Mouse (Mus musculus) intestine, embryonic 16.5 days (tissue): ENCODE measurements at regions not wholly inside any gene's neighbourhood (a gene's known extent, or its start where the extent isn't known, plus 50 kb on each side); places are given as distances from the start of the nearest gene placed in this dataset.
A peak's percentile ranks its signal among the peaks of the same experiment; 100 is the strongest.
"Not testable (repeated sequence)": the region's sequence is repeated elsewhere in the genome, so short reads cannot be mapped to it uniquely, and the experiment has no call there.

Source experiments
- ATAC-seq: fragments of 200-750 bp; cut with Nextera tagmentation; 2 replicates; pipeline ENCODE4 v1.8.0; 2017; ENCODE audit warnings: moderate TSS enrichment, moderate library complexity
- H3K27ac ChIP-seq: fragments of 300-500 bp; sonication (generic); 2 replicates; pipeline ENCODE4 v1.5.1; 2014; ENCODE audit warnings: mild to moderate bottlenecking, low read length
- H3K27me3 ChIP-seq: fragments of 300-500 bp; sonication (generic); replicated peaks from 2 replicates; pipeline ENCODE4 v1.6.1; 2014; ENCODE audit warnings: low read length, control low read depth, mixed read lengths; ENCODE audit not compliant: control insufficient read depth, insufficient read depth
- H3K36me3 ChIP-seq: fragments of 300-500 bp; sonication (generic); 2 replicates; pipeline ENCODE4 v1.6.1; 2014; ENCODE audit warnings: low read length, control low read depth; ENCODE audit not compliant: control insufficient read depth, insufficient read depth
- H3K4me1 ChIP-seq: fragments of 300-500 bp; sonication (generic); 2 replicates; pipeline ENCODE4 v1.6.1; 2014; ENCODE audit warnings: low read length, control low read depth, mixed read lengths; ENCODE audit not compliant: control insufficient read depth, insufficient read depth
- H3K4me2 ChIP-seq: fragments of 300-500 bp; sonication (generic); 2 replicates; pipeline ENCODE4 v1.6.1; 2014; ENCODE audit warnings: low read depth, low read length, control low read depth
- H3K4me3 ChIP-seq: fragments of 300-500 bp; sonication (generic); 2 replicates; pipeline ENCODE4 v1.5.1; 2014; ENCODE audit warnings: mild to moderate bottlenecking, low read length
- H3K9ac ChIP-seq: fragments of 300-500 bp; sonication (generic); 2 replicates; pipeline ENCODE4 v1.6.1; 2014; ENCODE audit warnings: low read depth, low read length
- H3K9me3 ChIP-seq: fragments of 300-500 bp; sonication (generic); 2 replicates; pipeline ENCODE4 v1.6.1; 2016; ENCODE audit warnings: low read length, control low read depth; ENCODE audit not compliant: control insufficient read depth
- WGBS: fragments of 180-500 bp; shearing (Covaris S2); extraction: QIAGEN DNeasy Blood & Tissue Kit; methylation state at CpG from one replicate; pipeline ENCODE4 v1.1.7; 2014; 5-methylcytosine and 5-hydroxymethylcytosine counted together

DNA sequence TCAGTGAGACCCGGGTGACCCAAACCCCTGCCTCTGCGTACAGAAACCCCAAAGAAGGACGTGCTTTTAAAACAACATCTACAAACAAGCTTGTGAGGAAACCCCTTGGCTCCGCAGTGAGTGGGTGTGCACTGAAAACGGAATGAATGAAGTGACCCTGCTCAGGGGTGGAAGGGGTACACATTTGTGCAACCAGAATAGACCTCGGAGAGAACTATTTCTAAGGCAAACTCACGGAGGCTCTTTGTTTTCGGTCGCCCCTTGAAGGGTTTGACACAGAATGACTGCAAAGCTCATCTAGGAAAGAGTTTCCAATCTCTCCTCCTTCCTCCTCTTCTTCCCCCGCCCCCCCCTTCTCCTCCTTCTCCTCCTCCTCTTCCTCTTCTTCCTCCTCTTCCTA lies 382.5 kb downstream of the Sox9 start:
- H3K4me2 ChIP-seq, result peak overlapping the region; percentile 80
- 33% methylated on average over 10 of the region's 10 CpGs for WGBS
- peaks cover 29% of the 10 kb centered on the region for H3K4me1 ChIP-seq
- ATAC-seq, result no peak
- no peaks in the 10 kb centered on the region for H3K27me3 ChIP-seq
- H3K9me3 ChIP-seq, result no peaks in the 10 kb centered on the region
- H3K4me3 ChIP-seq, result no peak overlapping the region
- no peak overlapping the region for H3K27ac ChIP-seq
- H3K9ac ChIP-seq, result peak overlapping the region; percentile 54; the same call in 1 of the 2 replicates
- H3K36me3 ChIP-seq, result no peaks in the 10 kb centered on the region

DNA sequence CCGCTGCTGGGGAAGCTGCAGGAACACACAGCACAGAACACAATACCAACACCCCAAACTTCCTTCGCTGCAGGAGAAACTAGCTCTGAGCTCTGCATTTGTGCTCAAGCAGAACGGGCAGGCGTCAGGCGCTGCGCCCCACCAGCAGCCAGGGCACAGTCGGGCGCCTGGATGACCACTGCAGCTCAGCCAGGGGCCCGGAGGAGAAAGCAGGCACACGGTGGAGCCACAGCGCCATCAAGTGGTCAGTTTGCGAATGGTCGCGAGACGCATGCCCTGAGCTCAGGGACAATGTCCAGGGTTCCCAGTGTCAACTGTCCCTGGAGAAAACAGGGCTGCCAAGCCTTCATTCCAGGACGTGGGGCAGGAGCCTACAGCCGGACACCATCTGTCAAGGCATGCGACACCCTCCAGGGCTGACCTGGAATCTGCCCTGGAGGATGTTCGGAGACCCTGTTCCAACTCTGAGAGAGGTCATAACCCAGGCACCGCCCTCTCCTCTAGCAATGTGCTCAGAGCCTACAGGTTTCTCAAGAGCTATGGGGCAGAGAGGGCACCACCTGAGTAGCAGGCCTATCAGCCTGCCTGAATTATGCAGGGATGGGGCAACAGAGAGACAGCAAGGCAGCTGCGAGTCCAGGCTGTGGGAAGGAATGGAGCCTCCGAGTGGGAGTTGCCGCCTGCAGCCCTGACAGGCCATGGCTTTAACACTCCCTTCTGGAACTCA lies 383.2 kb downstream of the Sox9 start:
- Histone ChIP-seq H3K4me2 (peak overlapping the region; percentile 80), H3K27ac (peak overlapping the region; percentile 72), H3K9ac (peak overlapping the region; percentile 54), H3K4me1 (peaks cover 32% of the 10 kb centered on the region), H3K27me3 (no peaks in the 10 kb centered on the region), H3K36me3 (no peaks in the 10 kb centered on the region), H3K9me3 (no peaks in the 10 kb centered on the region), H3K4me3 (peak overlapping the region; percentile 43)
- whole genome bisulfite sequencing, result 7% methylated on average over 23 of the region's 23 CpGs
- ATAC-seq, result peak; percentile 83

DNA sequence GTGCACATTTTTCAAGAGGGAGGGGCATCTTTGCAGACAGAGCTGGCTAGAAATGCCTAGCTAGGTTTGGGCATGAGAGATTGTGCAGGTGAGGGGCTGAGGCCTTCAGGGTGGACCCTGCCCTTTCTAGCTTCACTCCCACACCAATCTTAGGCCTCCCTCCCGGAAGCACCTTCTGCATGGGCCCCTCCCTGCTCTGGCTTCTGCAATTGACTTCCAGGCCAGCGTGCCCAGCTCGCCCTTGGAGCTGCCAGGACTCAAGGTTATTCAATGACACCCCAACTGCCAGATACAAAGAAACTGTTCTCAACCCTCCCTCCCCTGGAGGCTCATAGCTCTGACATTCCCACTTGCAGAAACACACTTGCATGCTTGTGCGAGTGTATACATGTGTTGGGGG lies 384.5 kb downstream of the Sox9 start:
- Histone ChIP-seq H3K9me3 (no peaks in the 10 kb centered on the region), H3K4me3 (no peak overlapping the region), H3K27ac (peak overlapping the region; percentile 63), H3K9ac (0 out of 2 replicates have a peak overlapping the region, but pooled peaks have one; percentile 1), H3K36me3 (no peaks in the 10 kb centered on the region), H3K4me2 (no peak overlapping the region), H3K4me1 (peaks cover 32% of the 10 kb centered on the region), H3K27me3 (no peaks in the 10 kb centered on the region)
- whole genome bisulfite sequencing, result 56% methylated on average over 4 of the region's 4 CpGs
- ATAC-seq, result peak; percentile 72

DNA sequence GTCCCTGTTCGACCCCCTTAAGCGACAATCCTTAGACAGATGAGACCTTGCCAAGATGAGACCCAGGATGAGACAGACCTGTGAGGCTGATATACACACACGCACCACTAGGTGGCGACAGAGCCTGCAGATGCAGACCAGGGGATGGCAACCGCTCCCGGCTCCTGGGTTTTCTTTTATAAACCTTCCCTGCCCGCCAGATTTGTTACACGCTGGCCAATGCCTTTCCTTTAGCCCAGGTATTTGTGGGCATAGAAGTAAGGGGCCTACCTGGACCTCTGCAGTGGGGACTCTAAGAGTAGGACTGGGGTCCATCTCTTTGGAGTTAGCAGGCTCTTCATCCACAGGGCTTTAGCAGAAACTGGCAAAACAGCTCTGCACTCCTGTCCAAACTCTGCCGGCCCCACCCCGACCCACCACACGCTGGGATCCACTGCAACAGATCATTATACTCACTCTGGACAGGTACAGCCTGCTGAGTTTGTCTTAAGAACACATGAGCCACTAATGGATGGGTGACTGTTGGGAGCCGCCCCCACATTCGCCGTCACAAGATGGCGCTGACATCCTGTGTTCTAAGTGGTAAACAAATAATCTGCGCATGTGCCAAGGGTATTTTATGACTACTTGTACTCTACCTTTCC lies 390.6 kb downstream of the Sox9 start:
- Histone ChIP-seq H3K36me3 (no peaks in the 10 kb centered on the region), H3K4me1 (peaks cover 17% of the 10 kb centered on the region), H3K27me3 (no peaks in the 10 kb centered on the region), H3K4me2 (peak overlapping the region; percentile 60), H3K9ac (peak overlapping the region; percentile 62), H3K9me3 (no peaks in the 10 kb centered on the region), H3K4me3 (peak overlapping the region; percentile 53), H3K27ac (peak overlapping the region; percentile 65)
- 19% methylated on average over 15 of the region's 16 CpGs for WGBS
- peak; percentile 71 for ATAC-seq

DNA sequence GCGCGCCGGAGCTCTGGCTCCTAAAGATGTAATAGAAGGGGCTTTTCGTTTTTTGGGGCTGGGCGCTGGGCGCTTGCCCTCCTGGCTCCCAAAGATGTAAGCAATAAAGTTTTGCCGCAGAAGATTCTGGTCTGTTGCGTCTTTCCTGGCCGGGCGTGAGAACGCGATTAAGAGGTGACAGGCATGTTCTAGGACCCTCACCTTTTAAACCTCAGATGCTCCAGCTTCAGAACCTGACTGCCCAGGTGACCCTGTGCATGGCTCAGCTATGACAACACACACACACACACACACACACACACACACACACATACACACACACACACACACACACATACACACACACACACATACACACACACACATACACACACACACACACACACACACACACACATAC lies 391.3 kb downstream of the Sox9 start:
- H3K27ac ChIP-seq, H3K36me3 ChIP-seq, H3K9ac ChIP-seq, H3K27me3 ChIP-seq, ATAC-seq, H3K9me3 ChIP-seq: not testable (repeated sequence)
- Histone ChIP-seq H3K4me3 (peak overlapping the region; percentile 32), H3K4me1 (peaks cover 17% of the 10 kb centered on the region), H3K4me2 (peak overlapping the region; percentile 22; the same call in 1 of the 2 replicates)
- WGBS, result 54% methylated on average over 12 of the region's 12 CpGs

DNA sequence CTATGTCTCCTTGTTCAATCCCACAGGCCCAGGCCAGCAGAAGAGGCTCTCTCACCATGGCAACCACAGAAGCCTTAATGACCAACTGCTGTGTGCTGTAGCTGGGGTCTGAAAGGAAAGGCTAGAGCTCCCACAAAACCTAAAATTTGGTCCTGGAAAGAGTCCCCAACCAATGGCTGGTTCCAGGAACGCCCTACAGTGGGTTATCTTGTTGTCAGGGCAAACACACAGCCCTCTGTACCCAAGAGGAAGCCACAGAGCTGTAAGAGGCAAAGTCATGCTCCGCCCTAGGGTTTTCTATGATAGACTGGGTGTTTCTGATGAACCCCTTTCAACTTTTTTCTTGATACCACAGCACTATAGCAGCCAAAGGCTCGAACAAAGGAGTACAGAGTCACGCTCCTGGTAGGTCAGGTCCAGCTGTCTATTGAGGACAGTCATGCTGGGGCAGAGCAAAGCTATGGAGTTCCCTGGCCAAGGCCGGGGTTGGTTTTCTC lies 392.0 kb downstream of the Sox9 start:
- WGBS, result 63% methylated on average over 5 of the region's 5 CpGs
- Histone ChIP-seq H3K4me2 (no peak overlapping the region), H3K36me3 (no peaks in the 10 kb centered on the region), H3K4me1 (peaks cover 17% of the 10 kb centered on the region), H3K27ac (0 out of 2 replicates have a peak overlapping the region, but pooled peaks have one; percentile 21), H3K27me3 (no peaks in the 10 kb centered on the region), H3K9me3 (no peaks in the 10 kb centered on the region), H3K9ac (no peak overlapping the region), H3K4me3 (no peak overlapping the region)
- 0 out of 2 replicates have a peak, but pooled peaks have one; percentile 17 for ATAC-seq

DNA sequence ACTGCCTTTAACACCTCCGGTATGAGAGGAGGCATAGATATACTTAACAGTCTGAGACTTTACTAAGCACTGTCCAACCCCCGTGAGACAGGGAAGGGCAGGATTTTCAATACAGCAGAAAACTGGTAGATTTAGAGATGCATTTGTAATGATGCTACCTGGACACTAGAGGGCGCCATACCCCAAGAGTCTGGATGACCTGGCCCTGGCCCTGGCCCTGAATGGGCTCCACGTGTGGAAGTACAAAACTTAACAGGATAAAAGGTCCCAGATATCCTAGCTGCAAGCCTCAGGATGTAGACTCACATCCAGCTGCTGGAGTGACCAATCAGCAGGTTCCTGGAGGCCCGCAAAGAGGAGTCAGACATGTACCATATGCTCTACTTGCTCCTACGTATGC lies 393.3 kb downstream of the Sox9 start:
- Histone ChIP-seq H3K4me1 (peaks cover 17% of the 10 kb centered on the region), H3K27me3 (no peaks in the 10 kb centered on the region), H3K36me3 (no peaks in the 10 kb centered on the region), H3K27ac (no peak overlapping the region), H3K9ac (no peak overlapping the region), H3K9me3 (no peaks in the 10 kb centered on the region), H3K4me3 (no peak overlapping the region), H3K4me2 (no peak overlapping the region)
- WGBS, result 32% methylated on average over 6 of the region's 6 CpGs
- ATAC-seq, result no peak

DNA sequence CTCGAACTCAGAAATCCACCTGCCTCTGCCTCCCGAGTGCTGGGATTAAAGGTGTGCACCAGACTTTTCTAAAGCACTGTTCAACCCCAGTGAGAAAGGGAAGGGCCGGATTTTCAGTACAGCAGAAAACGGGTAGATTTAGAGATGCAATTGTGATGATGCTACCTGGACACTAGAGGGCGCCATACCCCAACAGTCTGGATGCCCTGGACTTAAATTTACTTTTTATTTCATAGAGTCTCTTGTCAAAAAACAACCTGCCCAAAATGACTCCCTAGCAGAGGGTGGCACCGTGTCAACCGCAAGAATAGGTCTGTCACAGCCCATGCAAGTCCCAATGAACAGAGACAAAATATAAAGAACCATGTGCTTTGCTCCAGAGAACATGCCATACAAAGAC lies 394.2 kb downstream of the Sox9 start:
- Histone ChIP-seq H3K36me3 (no peaks in the 10 kb centered on the region), H3K4me3 (no peak overlapping the region), H3K27me3 (no peaks in the 10 kb centered on the region), H3K4me2 (no peak overlapping the region), H3K9ac (no peak overlapping the region), H3K9me3 (no peaks in the 10 kb centered on the region), H3K4me1 (peaks cover 16% of the 10 kb centered on the region), H3K27ac (no peak overlapping the region)
- WGBS, result 23% methylated on average over 7 of the region's 7 CpGs
- ATAC-seq, result no peak

DNA sequence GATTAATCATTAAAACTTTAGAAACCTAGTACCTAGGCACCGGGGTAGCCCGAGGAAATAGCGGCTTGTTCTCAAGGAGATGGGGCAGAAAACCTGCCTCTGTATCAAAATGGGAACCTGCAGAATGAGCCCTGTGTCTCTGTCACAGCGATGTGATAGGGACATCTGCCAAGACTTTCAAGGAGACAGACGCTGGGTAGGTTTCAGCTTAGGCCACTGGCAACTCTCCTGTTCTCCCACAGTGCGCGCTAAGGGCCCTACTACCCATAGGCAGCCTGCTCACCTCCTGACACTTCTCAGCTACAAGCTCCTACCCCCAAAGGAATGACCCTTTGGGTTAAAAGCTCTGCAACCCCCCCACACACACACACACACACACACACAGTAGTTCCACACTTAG lies 396.4 kb downstream of the Sox9 start:
- no peak overlapping the region for H3K9ac ChIP-seq
- 68% methylated on average over 7 of the region's 7 CpGs for WGBS
- no peaks in the 10 kb centered on the region for H3K27me3 ChIP-seq
- H3K4me2 ChIP-seq, result no peak overlapping the region
- no peaks in the 10 kb centered on the region for H3K36me3 ChIP-seq
- H3K27ac ChIP-seq, result no peak overlapping the region
- H3K9me3 ChIP-seq, result no peaks in the 10 kb centered on the region
- H3K4me1 ChIP-seq, result peaks cover 14% of the 10 kb centered on the region
- ATAC-seq, result no peak
- H3K4me3 ChIP-seq, result no peak overlapping the region
